Mouse (Mus musculus) brown adipose tissue, adult 24 weeks (tissue): ENCODE data around the gene Cog7. TPM values are rescaled to one million over a fixed set of nuclear protein-coding genes. Genes with fewer than 3 reads are reported as not detected.

Source experiments
- H3K27ac ChIP-seq: fragments of 200-500 bp; replicated peaks from 2 replicates; pipeline ENCODE4 v1.5.1; 2012; ENCODE audit warnings: low read depth, mild to moderate bottlenecking, low read length
- H3K4me1 ChIP-seq: fragments of 200-500 bp; 2 replicates; pipeline ENCODE4 v1.6.1; 2012; ENCODE audit warnings: low read length, mixed read lengths; ENCODE audit not compliant: control insufficient read depth, insufficient read depth, insufficient read length
- H3K4me3 ChIP-seq: fragments of 200-500 bp; 2 replicates; pipeline ENCODE4 v1.5.1; 2012; ENCODE audit warnings: low read depth, mild to moderate bottlenecking, low read length, moderate library complexity; ENCODE audit not compliant: insufficient read depth
- polyA plus RNA-seq: library from polyadenylated mRNA; stranded (reverse); fragments of >200 nt; gene quantifications from 2 replicates; pipeline ENCODE4 v1.2.4, GENCODE M21; 2012; ENCODE audit not compliant: missing spikeins, insufficient read depth, insufficient read length

The Cog7 gene
- 16.1 and 16.3 TPM in 2 replicates for polyA plus RNA-seq

- Histone ChIP-seq H3K4me3 (peak within 1 kb of the TSS; percentile 95), H3K4me1 (peaks cover 3% of the 10 kb centered on the region; the same call in 1 of the 2 replicates), H3K27ac (no peak within 1 kb of the TSS)
Measured at GRCm38 (mm10) chr7:121981307-121981871, at the start of gene Cog7. Gene Cog7 (minus strand): TSS chr7:121981711.

- Histone ChIP-seq H3K4me3 (no peak overlapping the region), H3K27ac (no peak overlapping the region), H3K4me1 (peaks cover 8% of the 10 kb centered on the region; the same call in 1 of the 2 replicates)
Measured at GRCm38 (mm10) chr7:122022131-122022530, 40.6 kb upstream of the Cog7 start.

- Histone ChIP-seq H3K4me1 (peaks cover 8% of the 10 kb centered on the region; the same call in 1 of the 2 replicates), H3K27ac (peak within 1 kb of the TSS; percentile 53), H3K4me3 (peak within 1 kb of the TSS; percentile 88)
Measured at GRCm38 (mm10) chr7:122020667-122021354, 39.3 kb upstream of the Cog7 start, which contains the start of gene Gga2. Gene Gga2 (minus strand): TSS chr7:122021222.

GRCm38 (mm10) chr7:122020273-122020666, 38.8 kb upstream of the Cog7 start:
- H3K27ac ChIP-seq: no peak overlapping the region
- H3K4me1 ChIP-seq: peaks cover 8% of the 10 kb centered on the region; the same call in 1 of the 2 replicates
- peak overlapping the region; percentile 88 for H3K4me3 ChIP-seq

- Histone ChIP-seq H3K4me3 (no peak overlapping the region), H3K27ac (no peak overlapping the region), H3K4me1 (peaks cover 11% of the 10 kb centered on the region)
Measured at GRCm38 (mm10) chr7:122018978-122019377, 37.5 kb upstream of the Cog7 start.

- peaks cover 11% of the 10 kb centered on the region for H3K4me1 ChIP-seq
- no peak overlapping the region for H3K27ac ChIP-seq
- no peak overlapping the region for H3K4me3 ChIP-seq
Measured at GRCm38 (mm10) chr7:122018247-122018646, 36.7 kb upstream of the Cog7 start.

- H3K4me1 ChIP-seq: peaks cover 15% of the 10 kb centered on the region
- H3K4me3 ChIP-seq: peak overlapping the region; percentile 44; the same call in 1 of the 2 replicates
- H3K27ac ChIP-seq: peak overlapping the region; percentile 95
Measured at GRCm38 (mm10) chr7:122015734-122016133, 34.2 kb upstream of the Cog7 start.

- peak overlapping the region; percentile 44 for H3K4me3 ChIP-seq
- peak overlapping the region; percentile 95 for H3K27ac ChIP-seq
- peaks cover 14% of the 10 kb centered on the region for H3K4me1 ChIP-seq
Measured at GRCm38 (mm10) chr7:122015105-122015504, 33.6 kb upstream of the Cog7 start.

- no peak overlapping the region for H3K4me3 ChIP-seq
- no peak overlapping the region for H3K27ac ChIP-seq
- H3K4me1 ChIP-seq: peaks cover 7% of the 10 kb centered on the region
Measured at GRCm38 (mm10) chr7:122012949-122013348, 31.4 kb upstream of the Cog7 start.

- no peak overlapping the region for H3K4me3 ChIP-seq
- no peak overlapping the region for H3K27ac ChIP-seq
- H3K4me1 ChIP-seq: peaks cover 7% of the 10 kb centered on the region
Measured at GRCm38 (mm10) chr7:122012370-122012769, 30.9 kb upstream of the Cog7 start.

GRCm38 (mm10) chr7:122000396-122000795, 18.9 kb upstream of the Cog7 start:
- no peaks in the 10 kb centered on the region for H3K4me1 ChIP-seq
- no peak overlapping the region for H3K27ac ChIP-seq
- no peak overlapping the region for H3K4me3 ChIP-seq

- Histone ChIP-seq H3K4me3 (no peak overlapping the region), H3K27ac (no peak overlapping the region), H3K4me1 (no peaks in the 10 kb centered on the region)
Measured at GRCm38 (mm10) chr7:121995961-121996360, 14.4 kb upstream of the Cog7 start.

- Histone ChIP-seq H3K4me3 (no peak overlapping the region), H3K27ac (no peak overlapping the region)
Measured at GRCm38 (mm10) chr7:121975031-121975430, 6.5 kb downstream of the Cog7 start.

GRCm38 (mm10) chr7:121971698-121972097, 9.8 kb downstream of the Cog7 start:
- Histone ChIP-seq H3K27ac (no peak overlapping the region), H3K4me3 (no peak overlapping the region), H3K4me1 (no peaks in the 10 kb centered on the region)

More at GRCm38 (mm10) chr7:121975031-121975430, 6.5 kb downstream of the Cog7 start:
- H3K4me1 ChIP-seq: no peaks in the 10 kb centered on the region

- H3K4me3 ChIP-seq: no peak overlapping the region
- no peak overlapping the region for H3K27ac ChIP-seq
- H3K4me1 ChIP-seq: no peaks in the 10 kb centered on the region
Measured at GRCm38 (mm10) chr7:121970250-121970649, 11.3 kb downstream of the Cog7 start.

GRCm38 (mm10) chr7:121968816-121969215, 12.7 kb downstream of the Cog7 start:
- no peaks in the 10 kb centered on the region for H3K4me1 ChIP-seq

More at GRCm38 (mm10) chr7:121968816-121969215, 12.7 kb downstream of the Cog7 start:
- H3K27ac ChIP-seq: no peak overlapping the region
- H3K4me3 ChIP-seq: no peak overlapping the region
